In the genomic region with DNA sequence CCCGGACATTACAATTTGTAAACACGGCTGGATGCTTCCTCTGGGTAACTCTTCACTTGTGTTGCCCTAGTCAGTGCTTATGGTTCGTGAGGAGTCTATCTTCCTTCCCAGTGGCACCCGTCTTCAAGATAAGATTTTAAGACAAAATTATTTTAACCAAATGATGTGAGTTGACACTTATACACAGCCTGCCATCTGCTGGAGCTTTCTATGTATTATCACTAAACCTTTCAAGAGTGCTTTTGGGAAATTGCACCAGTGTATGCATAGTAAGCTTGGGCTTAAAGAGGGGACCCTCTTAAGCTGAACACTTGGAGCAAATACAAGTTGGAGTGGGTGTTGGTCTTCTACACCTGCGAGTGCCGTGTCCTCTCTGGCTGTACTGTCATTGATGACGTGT, we compare ENCODE assay signal across 15 mouse cellular contexts.
A peak's percentile ranks its signal among the peaks of the same experiment; 100 is the strongest.
DNase-seq lines count a peak whose midpoint lies in the region; ATAC-seq and TF ChIP-seq lines count a peak whose summit lies in the region.
"Had no signal": no experiment of that assay in that cellular context is flagged by ENCODE, and none has a peak within 500 bp of the region (broad histone marks: within the 10 kb centered on the region; RNA-seq: fewer than 3 reads in every experiment).

No protein-coding gene starts in this region.

- DNase-seq in forebrain, embryonic 14.5 days (ENCODE audit: low spot score), result peak; percentile 13
- no peak for DNase-seq in forebrain, embryonic 10.5 days (ENCODE audit: extremely low spot score, low spot score)
- DNase-seq in kidney, postnatal 14 days, result no peak
- peak; percentile 18 for DNase-seq in midbrain, embryonic 14.5 days
- no peak for DNase-seq in midbrain, embryonic 11.5 days (ENCODE audit: low spot score, missing footprints)
- no peak for DNase-seq in stomach, postnatal 0 days (ENCODE audit: low spot score)
- DNase-seq in spleen, postnatal 36 days (ENCODE audit: low spot score in 2 of 2), result no peak
- DNase-seq: adrenal gland, postnatal 25 days; cerebellum, adult 11 months; retina, postnatal 1 day; thymus, postnatal 14 days had no signal

- no peak overlapping the region for H3K4me3 ChIP-seq in forebrain, embryonic 14.5 days (ENCODE audit: low read depth, low read length)
- no peak overlapping the region for H3K4me3 ChIP-seq in forebrain, embryonic 10.5 days
- H3K4me3 ChIP-seq in kidney, embryonic 14.5 days (ENCODE audit: low read length), result no peak overlapping the region
- no peak overlapping the region for H3K4me3 ChIP-seq in midbrain, embryonic 14.5 days (replicated peaks; ENCODE audit: low read depth, low read length)
- no peak overlapping the region for H3K4me3 ChIP-seq in midbrain, embryonic 11.5 days (ENCODE audit: low read depth, low read length)
- no peak overlapping the region for H3K4me3 ChIP-seq in stomach, postnatal 0 days (ENCODE audit: low read depth, low read length)
- H3K4me3 ChIP-seq: liver, embryonic 12.5 days; stomach, embryonic 15.5 days had no signal

- no peak for ATAC-seq in forebrain, embryonic 14.5 days
- no peak for ATAC-seq in kidney, embryonic 14.5 days (ENCODE audit: low FRiP score, low TSS enrichment)
- no peak for ATAC-seq in midbrain, embryonic 14.5 days (ENCODE audit: low FRiP score, low TSS enrichment)
- ATAC-seq in midbrain, embryonic 11.5 days (ENCODE audit: low FRiP score), result no peak
- ATAC-seq in stomach, postnatal 0 days (ENCODE audit: low FRiP score, low TSS enrichment), result no peak
- ATAC-seq: hindbrain, embryonic 16.5 days had no signal

- no peaks in the 10 kb centered on the region for H3K4me1 ChIP-seq in forebrain, embryonic 14.5 days (ENCODE audit: control insufficient read depth, insufficient read depth, low read length)
- no peaks in the 10 kb centered on the region for H3K4me1 ChIP-seq in forebrain, embryonic 10.5 days
- peaks cover 14% of the 10 kb centered on the region; the same call in 1 of the 2 replicates for H3K4me1 ChIP-seq in kidney, embryonic 14.5 days (ENCODE audit: control insufficient read depth, insufficient read depth, low read length)
- H3K4me1 ChIP-seq in midbrain, embryonic 14.5 days (ENCODE audit: control insufficient read depth, insufficient read depth, low read length), result no peaks in the 10 kb centered on the region
- H3K4me1 ChIP-seq in midbrain, embryonic 11.5 days (ENCODE audit: control insufficient read depth, insufficient read depth, low read length), result no peaks in the 10 kb centered on the region
- no peaks in the 10 kb centered on the region for H3K4me1 ChIP-seq in stomach, postnatal 0 days (replicated peaks; ENCODE audit: control insufficient read depth, insufficient read depth)
- H3K4me1 ChIP-seq: liver, embryonic 12.5 days had no signal

- no peaks in the 10 kb centered on the region for H3K27me3 ChIP-seq in forebrain, embryonic 14.5 days (replicated peaks; ENCODE audit: control insufficient read depth, insufficient read depth, low read length)
- no peaks in the 10 kb centered on the region for H3K27me3 ChIP-seq in forebrain, embryonic 10.5 days (ENCODE audit: poor library complexity, severe bottlenecking)
- H3K27me3 ChIP-seq in kidney, embryonic 14.5 days (ENCODE audit: control insufficient read depth, insufficient read depth, low read length), result no peaks in the 10 kb centered on the region
- H3K27me3 ChIP-seq in midbrain, embryonic 14.5 days (ENCODE audit: control insufficient read depth, insufficient read depth, low read length), result no peaks in the 10 kb centered on the region
- no peaks in the 10 kb centered on the region for H3K27me3 ChIP-seq in midbrain, embryonic 11.5 days (ENCODE audit: control insufficient read depth, insufficient read depth, low read length)
- no peaks in the 10 kb centered on the region for H3K27me3 ChIP-seq in stomach, postnatal 0 days (ENCODE audit: control insufficient read depth, insufficient read depth, low read length)
- H3K27me3 ChIP-seq: liver, embryonic 12.5 days; stomach, embryonic 15.5 days had no signal

- H3K9me3 ChIP-seq in forebrain, embryonic 14.5 days (replicated peaks; ENCODE audit: control insufficient read depth, low read length), result no peaks in the 10 kb centered on the region
- no peaks in the 10 kb centered on the region for H3K9me3 ChIP-seq in forebrain, embryonic 10.5 days
- no peaks in the 10 kb centered on the region for H3K9me3 ChIP-seq in kidney, embryonic 14.5 days (ENCODE audit: control insufficient read depth, low read length)
- no peaks in the 10 kb centered on the region for H3K9me3 ChIP-seq in midbrain, embryonic 14.5 days (ENCODE audit: control insufficient read depth, low read length)
- H3K9me3 ChIP-seq in midbrain, embryonic 11.5 days (ENCODE audit: control insufficient read depth, low read length), result no peaks in the 10 kb centered on the region
- no peaks in the 10 kb centered on the region for H3K9me3 ChIP-seq in stomach, postnatal 0 days (ENCODE audit: control insufficient read depth, low read length)
- H3K9me3 ChIP-seq: liver, embryonic 12.5 days; stomach, embryonic 15.5 days had no signal

- 92% methylated on average over 7 of the region's 7 CpGs for WGBS in forebrain, embryonic 14.5 days
- 92% methylated on average over 7 of the region's 7 CpGs for WGBS in forebrain, embryonic 10.5 days
- 77% methylated on average over 7 of the region's 7 CpGs for WGBS in kidney, embryonic 14.5 days
- WGBS in midbrain, embryonic 14.5 days, result 90% methylated on average over 7 of the region's 7 CpGs
- 89% methylated on average over 7 of the region's 7 CpGs for WGBS in midbrain, embryonic 11.5 days
- WGBS in stomach, postnatal 0 days, result 80% methylated on average over 7 of the region's 7 CpGs

- H3K9ac ChIP-seq in forebrain, embryonic 14.5 days (ENCODE audit: low read length), result no peak overlapping the region
- H3K9ac ChIP-seq in kidney, embryonic 14.5 days (ENCODE audit: low read depth, low read length), result no peak overlapping the region
- no peak overlapping the region for H3K9ac ChIP-seq in midbrain, embryonic 14.5 days (replicated peaks; ENCODE audit: low read length)
- no peak overlapping the region for H3K9ac ChIP-seq in midbrain, embryonic 11.5 days (ENCODE audit: low read length)
- H3K9ac ChIP-seq in stomach, postnatal 0 days (ENCODE audit: low read length), result no peak overlapping the region
- H3K9ac ChIP-seq: liver, embryonic 12.5 days; stomach, embryonic 15.5 days had no signal

- no peak overlapping the region for H3K4me2 ChIP-seq in forebrain, embryonic 14.5 days (ENCODE audit: low read length)
- no peak overlapping the region for H3K4me2 ChIP-seq in kidney, embryonic 14.5 days (replicated peaks; ENCODE audit: low read depth, low read length)
- H3K4me2 ChIP-seq in midbrain, embryonic 14.5 days (ENCODE audit: low read length), result no peak overlapping the region
- no peak overlapping the region for H3K4me2 ChIP-seq in midbrain, embryonic 11.5 days
- no peak overlapping the region for H3K4me2 ChIP-seq in stomach, postnatal 0 days (replicated peaks; ENCODE audit: low read depth)
- H3K4me2 ChIP-seq: liver, embryonic 12.5 days; stomach, embryonic 15.5 days had no signal

- H3K36me3 ChIP-seq in forebrain, embryonic 14.5 days (ENCODE audit: control insufficient read depth, insufficient read depth, low read length), result no peaks in the 10 kb centered on the region
- no peaks in the 10 kb centered on the region for H3K36me3 ChIP-seq in forebrain, embryonic 10.5 days (replicated peaks)
- no peaks in the 10 kb centered on the region for H3K36me3 ChIP-seq in kidney, embryonic 14.5 days (ENCODE audit: control insufficient read depth, insufficient read depth, low read length)
- H3K36me3 ChIP-seq in midbrain, embryonic 14.5 days (ENCODE audit: control insufficient read depth, insufficient read depth, low read length), result no peaks in the 10 kb centered on the region
- H3K36me3 ChIP-seq in midbrain, embryonic 11.5 days (ENCODE audit: control insufficient read depth, insufficient read depth, low read length), result no peaks in the 10 kb centered on the region
- no peaks in the 10 kb centered on the region for H3K36me3 ChIP-seq in stomach, postnatal 0 days (ENCODE audit: control insufficient read depth, insufficient read depth, low read length)
- H3K36me3 ChIP-seq: liver, embryonic 12.5 days; stomach, embryonic 15.5 days had no signal

- TF ChIP-seq EP300 in stomach, postnatal 0 days (optimal IDR thresholded peaks at IDR 0.05), result no peak

- peak; percentile 45 for TF ChIP-seq CTCF in stomach, postnatal 0 days (IDR thresholded peaks at IDR 0.05; ENCODE audit: low read depth)

- no peak overlapping the region for H3K27ac ChIP-seq in forebrain, embryonic 14.5 days (ENCODE audit: low read depth, low read length)
- H3K27ac ChIP-seq in forebrain, embryonic 10.5 days, result no peak overlapping the region
- H3K27ac ChIP-seq in kidney, embryonic 14.5 days (ENCODE audit: low read depth, low read length), result peak overlapping the region; percentile 67; the same call in 1 of the 2 replicates
- H3K27ac ChIP-seq in midbrain, embryonic 14.5 days (replicated peaks; ENCODE audit: low read depth, low read length), result no peak overlapping the region
- no peak overlapping the region for H3K27ac ChIP-seq in midbrain, embryonic 11.5 days (ENCODE audit: low read depth, low read length)
- H3K27ac ChIP-seq in stomach, postnatal 0 days (replicated peaks), result no peak overlapping the region
- H3K27ac ChIP-seq: liver, embryonic 12.5 days had no signal

Comparison
In these comparisons a context has a peak if more than half of its experiments do, and no peak if none do; other contexts are left out.
1. DNase-seq: peak in forebrain, embryonic 14.5 days (single experiment) and midbrain, embryonic 14.5 days (single experiment); none in forebrain, embryonic 10.5 days (single experiment), kidney, postnatal 14 days (single experiment), midbrain, embryonic 11.5 days (single experiment), stomach, postnatal 0 days (single experiment) and spleen, postnatal 36 days (0 of 2).